Mouse (Mus musculus) liver, adult (tissue): ENCODE data around the gene Ubtd2.

Experiments
- GATA4 ChIP-seq: IDR thresholded peaks from 2 replicates; pipeline ENCODE4 v1.6.1; 2014; ENCODE audit warnings: mild to moderate bottlenecking, low read length; ENCODE audit not compliant: insufficient replicate concordance

The Ubtd2 gene

GRCm38 (mm10) chr11:32563660-32564059 lies 108.5 kb downstream of the Ubtd2 start:
- TF ChIP-seq GATA4 = no peak

GRCm38 (mm10) chr11:32564629-32565028 lies 109.5 kb downstream of the Ubtd2 start:
- TF ChIP-seq GATA4 = no peak

- no peak for TF ChIP-seq GATA4
Observed at GRCm38 (mm10) chr11:32565088-32565487, 109.9 kb downstream of the Ubtd2 start.

GRCm38 (mm10) chr11:32566184-32566583 lies 111.0 kb downstream of the Ubtd2 start:
- no peak for TF ChIP-seq GATA4
